Mouse (Mus musculus): ENCODE measurements around the gene Unc45b.

- no peak for TF ChIP-seq CHD2 (IDR thresholded peaks at IDR 0.05; ENCODE audit: low read length)
- TF ChIP-seq CTCF (conservative IDR thresholded peaks at IDR 0.05 in 1 of 2, IDR thresholded peaks at IDR 0.05 in 1 of 2; ENCODE audit: low read depth in 2 of 2, low read length in 2 of 2): no peak
- TF ChIP-seq MXI1 (IDR thresholded peaks at IDR 0.05; ENCODE audit: low read depth, low read length): no peak
- TF ChIP-seq MAX (IDR thresholded peaks at IDR 0.05; ENCODE audit: low read length): no peak
- no peak for TF ChIP-seq ZNF384 (IDR thresholded peaks at IDR 0.05; ENCODE audit: low read depth, low read length)
- no peak for TF ChIP-seq POLR2A (IDR thresholded peaks at IDR 0.05; ENCODE audit: low read depth, low read length)
Measured at GRCm38 (mm10) chr11:82983193-82983592, 72.8 kb downstream of the Unc45b start.
